Comparison of ENCODE assay signal across 18 mouse cellular contexts in genomic region chr11:84597572-84598295, GRCm38 (mm10).
DNase-seq lines count a peak whose midpoint lies in the region; ATAC-seq and TF ChIP-seq lines count a peak whose summit lies in the region.
"Had no signal": no experiment of that assay in that cellular context is flagged by ENCODE, and none has a peak within 500 bp of the region (broad histone marks: within the 10 kb centered on the region; RNA-seq: fewer than 3 reads in every experiment).

No protein-coding gene starts in this region.

- no peak for TF ChIP-seq CTCF in hindbrain, postnatal 0 days (IDR thresholded peaks at IDR 0.05; ENCODE audit: low read depth)
- TF ChIP-seq CTCF in lung, postnatal 0 days (IDR thresholded peaks at IDR 0.05), result no peak
- TF ChIP-seq CTCF in lung, adult 2 months (IDR thresholded peaks at IDR 0.05; ENCODE audit: insufficient read depth, low read length), result no peak

- no peak for TF ChIP-seq EP300 in lung, postnatal 0 days (IDR thresholded peaks at IDR 0.05)

- peak; percentile 29; the same call in 1 of the 2 replicates for ATAC-seq in hindbrain, postnatal 0 days
- ATAC-seq in hindbrain, embryonic 12.5 days (ENCODE audit: low FRiP score), result no peak
- no peak for ATAC-seq in lung, postnatal 0 days
- ATAC-seq in megakaryocyte progenitor cell, adult 5-6 weeks (replicated peaks; ENCODE audit: poor library complexity), result peak; percentile 68
- ATAC-seq: CD4-positive, CD25-positive, alpha-beta regulatory T cell, adult 4 months; forebrain, postnatal 0 days; midbrain, embryonic 16.5 days had no signal

- no peaks in the 10 kb centered on the region for H3K4me1 ChIP-seq in hindbrain, postnatal 0 days (ENCODE audit: insufficient read depth, low read length)
- peaks cover 15% of the 10 kb centered on the region for H3K4me1 ChIP-seq in hindbrain, embryonic 12.5 days
- H3K4me1 ChIP-seq in lung, postnatal 0 days (ENCODE audit: insufficient read depth, low read depth, low read length), result no peaks in the 10 kb centered on the region
- no peaks in the 10 kb centered on the region for H3K4me1 ChIP-seq in lung, adult 2 months (ENCODE audit: control insufficient read depth, insufficient read depth, low read length)

- H3K9me3 ChIP-seq in hindbrain, postnatal 0 days (ENCODE audit: low read length), result no peaks in the 10 kb centered on the region
- no peaks in the 10 kb centered on the region for H3K9me3 ChIP-seq in hindbrain, embryonic 12.5 days (replicated peaks)
- H3K9me3 ChIP-seq in lung, postnatal 0 days (ENCODE audit: low read length), result no peaks in the 10 kb centered on the region
- H3K9me3 ChIP-seq: G1E; hindbrain, embryonic 15.5 days; limb, embryonic 15.5 days had no signal

- no peak overlapping the region for H3K4me3 ChIP-seq in hindbrain, postnatal 0 days (ENCODE audit: low read length)
- H3K4me3 ChIP-seq in hindbrain, embryonic 12.5 days, result no peak overlapping the region
- no peak overlapping the region for H3K4me3 ChIP-seq in lung, postnatal 0 days (ENCODE audit: low read depth, low read length)
- H3K4me3 ChIP-seq in lung, adult 2 months (replicated peaks; ENCODE audit: extremely low read depth, low read depth, low read length), result no peak overlapping the region
- H3K4me3 ChIP-seq: hindbrain, embryonic 15.5 days; limb, embryonic 15.5 days had no signal

- H3K27me3 ChIP-seq in hindbrain, postnatal 0 days (ENCODE audit: insufficient read depth, low read length), result no peaks in the 10 kb centered on the region
- peaks cover 10% of the 10 kb centered on the region; the same call in 1 of the 2 replicates for H3K27me3 ChIP-seq in hindbrain, embryonic 12.5 days
- no peaks in the 10 kb centered on the region for H3K27me3 ChIP-seq in lung, postnatal 0 days (replicated peaks; ENCODE audit: insufficient read depth, low read length)
- H3K27me3 ChIP-seq: hindbrain, embryonic 15.5 days had no signal

- no peak for TF ChIP-seq POLR2A in lung, adult 2 months (IDR thresholded peaks at IDR 0.05; ENCODE audit: borderline replicate concordance, extremely low read depth, low read depth, low read length)

- H3K36me3 ChIP-seq in hindbrain, postnatal 0 days (ENCODE audit: insufficient read depth, low read length), result no peaks in the 10 kb centered on the region
- no peaks in the 10 kb centered on the region for H3K36me3 ChIP-seq in hindbrain, embryonic 12.5 days
- H3K36me3 ChIP-seq in lung, postnatal 0 days (ENCODE audit: insufficient read depth, low read length), result no peaks in the 10 kb centered on the region
- H3K36me3 ChIP-seq: G1E; hindbrain, embryonic 15.5 days; limb, embryonic 15.5 days had no signal

- H3K9ac ChIP-seq in hindbrain, postnatal 0 days (replicated peaks; ENCODE audit: low read length), result no peak overlapping the region
- no peak overlapping the region for H3K9ac ChIP-seq in hindbrain, embryonic 12.5 days
- no peak overlapping the region for H3K9ac ChIP-seq in lung, postnatal 0 days (replicated peaks; ENCODE audit: low read depth)
- H3K9ac ChIP-seq: forebrain, postnatal 0 days; hindbrain, embryonic 15.5 days; limb, embryonic 15.5 days had no signal

- WGBS in hindbrain, postnatal 0 days, result 68% methylated on average over 9 of the region's 9 CpGs
- WGBS in hindbrain, embryonic 12.5 days, result 85% methylated on average over 9 of the region's 9 CpGs
- WGBS in lung, postnatal 0 days, result 75% methylated on average over 9 of the region's 9 CpGs
- WGBS in lung, adult 2 months, result 77% methylated on average over 9 of the region's 9 CpGs

- no peak overlapping the region for H3K4me2 ChIP-seq in hindbrain, postnatal 0 days (ENCODE audit: low read depth, low read length)
- H3K4me2 ChIP-seq in hindbrain, embryonic 12.5 days (replicated peaks), result no peak overlapping the region
- no peak overlapping the region for H3K4me2 ChIP-seq in lung, postnatal 0 days (replicated peaks; ENCODE audit: low read depth, low read length)
- H3K4me2 ChIP-seq: hindbrain, embryonic 15.5 days; limb, embryonic 15.5 days had no signal

- H3K27ac ChIP-seq in hindbrain, postnatal 0 days, result 0 out of 2 replicates have a peak overlapping the region, but pooled peaks have one; percentile 2
- H3K27ac ChIP-seq in hindbrain, embryonic 12.5 days, result no peak overlapping the region
- H3K27ac ChIP-seq in lung, postnatal 0 days (ENCODE audit: low read length), result no peak overlapping the region
- H3K27ac ChIP-seq: hindbrain, embryonic 15.5 days; limb, embryonic 15.5 days; macrophage had no signal

- peak; percentile 39 for DNase-seq in hindbrain, postnatal 0 days (ENCODE audit: low spot score)
- peak; percentile 34 for DNase-seq in lung, postnatal 0 days (ENCODE audit: low spot score)
- no peak for DNase-seq in lung, adult 2 months
- peak; percentile 38 for DNase-seq in brain, adult 2 months (ENCODE audit: low read depth, low spot score)
- DNase-seq in kidney, adult 18-20 months, result no peak
- DNase-seq: cerebellum, adult 11-12 months; forebrain, postnatal 0 days; kidney, adult 11 months; kidney, postnatal 10 days; thymus, adult 2 months had no signal

Comparison
In these comparisons a context has a peak if more than half of its experiments do, and no peak if none do; other contexts are left out.
1. ATAC-seq: peak in hindbrain, postnatal 0 days (single experiment) and megakaryocyte progenitor cell, adult 5-6 weeks (single experiment); none in hindbrain, embryonic 12.5 days (single experiment) and lung, postnatal 0 days (single experiment).
2. DNase-seq: peak in hindbrain, postnatal 0 days (single experiment), lung, postnatal 0 days (single experiment) and brain, adult 2 months (single experiment); none in lung, adult 2 months (single experiment) and kidney, adult 18-20 months (single experiment).